Mouse (Mus musculus) forebrain, embryonic 12.5 days (tissue): ENCODE results near the gene Acaa1b. TPM values are rescaled to one million over a fixed set of nuclear protein-coding genes. Genes with fewer than 3 reads are reported as not detected.

Experiments
- ATAC-seq: fragments of 200-750 bp; cut with Nextera tagmentation; 2 replicates; pipeline ENCODE4 v1.8.0; 2017; ENCODE audit warnings: moderate TSS enrichment; ENCODE audit not compliant: low FRiP score
- H3K27ac ChIP-seq: fragments of 300-500 bp; sonication (generic); 2 replicates; pipeline ENCODE4 v1.5.1; 2016; ENCODE audit warnings: mild to moderate bottlenecking
- H3K27me3 ChIP-seq: fragments of 300-500 bp; sonication (generic); 2 replicates; pipeline ENCODE4 v1.6.1; 2016; ENCODE audit warnings: mild to moderate bottlenecking
- H3K36me3 ChIP-seq: fragments of 300-500 bp; sonication (generic); replicated peaks from 2 replicates; pipeline ENCODE4 v1.6.1; 2016; ENCODE audit warnings: mild to moderate bottlenecking
- H3K4me1 ChIP-seq: fragments of 300-500 bp; sonication (generic); 2 replicates; pipeline ENCODE4 v1.6.1; 2016
- H3K4me2 ChIP-seq: fragments of 300-500 bp; sonication (generic); 2 replicates; pipeline ENCODE4 v1.6.1; 2016; ENCODE audit warnings: mild to moderate bottlenecking, moderate library complexity
- H3K4me3 ChIP-seq: fragments of 300-500 bp; sonication (generic); replicated peaks from 2 replicates; pipeline ENCODE4 v1.5.1; 2016; ENCODE audit warnings: mild to moderate bottlenecking
- H3K9ac ChIP-seq: fragments of 300-500 bp; sonication (generic); 2 replicates; pipeline ENCODE4 v1.6.1; 2016; ENCODE audit warnings: mild to moderate bottlenecking
- H3K9me3 ChIP-seq: fragments of 300-500 bp; sonication (generic); 2 replicates; pipeline ENCODE4 v1.6.1; 2016
- WGBS: fragments of 180-500 bp; shearing (Covaris S2); methylation state at CpG from one replicate; pipeline ENCODE4 v1.1.7; 2016; 5-methylcytosine and 5-hydroxymethylcytosine counted together
- polyA plus RNA-seq: library from polyadenylated mRNA; unstranded; fragments of >200 nt; fragmentation: Nextera tagmentation; extraction: Ambion mirVana; gene quantifications from 2 replicates; pipeline ENCODE4 v1.2.1, GENCODE M21; 2016

Acaa1b gene
- polyA plus RNA-seq, 1 experiment from 2014 or later, result 0.95 TPM

- Histone ChIP-seq H3K4me1 (no peaks in the 10 kb centered on the region), H3K4me3 (no peak overlapping the region), H3K27ac (no peak overlapping the region), H3K9me3 (no peaks in the 10 kb centered on the region), H3K9ac (no peak overlapping the region), H3K36me3 (no peaks in the 10 kb centered on the region), H3K27me3 (no peaks in the 10 kb centered on the region), H3K4me2 (no peak overlapping the region)
- no peak for ATAC-seq
- 91% methylated on average over 2 of the region's 2 CpGs for WGBS
Observed at GRCm38 (mm10) chr9:119138836-119139235, 18.1 kb downstream of the Acaa1b start.

- WGBS, result 72% methylated on average over 5 of the region's 5 CpGs
- no peak overlapping the region for H3K4me3 ChIP-seq
- no peak overlapping the region for H3K9ac ChIP-seq
- no peak overlapping the region for H3K27ac ChIP-seq
- H3K9me3 ChIP-seq, result no peaks in the 10 kb centered on the region
- H3K27me3 ChIP-seq, result no peaks in the 10 kb centered on the region
- H3K36me3 ChIP-seq, result no peaks in the 10 kb centered on the region
- H3K4me1 ChIP-seq, result no peaks in the 10 kb centered on the region
- H3K4me2 ChIP-seq, result no peak overlapping the region
- no peak for ATAC-seq
Observed at GRCm38 (mm10) chr9:119130692-119131091, 26.2 kb downstream of the Acaa1b start.

- no peak overlapping the region for H3K9ac ChIP-seq
- no peak overlapping the region for H3K4me3 ChIP-seq
- no peak overlapping the region for H3K27ac ChIP-seq
- no peak for ATAC-seq
- no peaks in the 10 kb centered on the region for H3K36me3 ChIP-seq
- no peaks in the 10 kb centered on the region for H3K4me1 ChIP-seq
- 83% methylated on average over 12 of the region's 12 CpGs for WGBS
- H3K27me3 ChIP-seq, result no peaks in the 10 kb centered on the region
- no peaks in the 10 kb centered on the region for H3K9me3 ChIP-seq
- H3K4me2 ChIP-seq, result no peak overlapping the region
Observed at GRCm38 (mm10) chr9:119128436-119129181, 28.3 kb downstream of the Acaa1b start.

GRCm38 (mm10) chr9:119122596-119123369 lies 34.1 kb downstream of the Acaa1b start:
- no peaks in the 10 kb centered on the region for H3K36me3 ChIP-seq
- WGBS, result 88% methylated on average over 18 of the region's 18 CpGs
- H3K27ac ChIP-seq, result no peak overlapping the region
- H3K4me1 ChIP-seq, result peaks cover 9% of the 10 kb centered on the region
- no peak for ATAC-seq
- H3K4me2 ChIP-seq, result no peak overlapping the region
- no peak overlapping the region for H3K9ac ChIP-seq
- H3K27me3 ChIP-seq, result no peaks in the 10 kb centered on the region
- no peaks in the 10 kb centered on the region for H3K9me3 ChIP-seq
- no peak overlapping the region for H3K4me3 ChIP-seq

- Histone ChIP-seq H3K27me3 (no peaks in the 10 kb centered on the region), H3K9me3 (no peaks in the 10 kb centered on the region), H3K4me1 (peaks cover 9% of the 10 kb centered on the region), H3K9ac (no peak overlapping the region), H3K36me3 (no peaks in the 10 kb centered on the region), H3K4me3 (no peak overlapping the region), H3K27ac (no peak overlapping the region), H3K4me2 (no peak overlapping the region)
- no peak for ATAC-seq
- WGBS, result 78% methylated on average over 3 of the region's 3 CpGs
Observed at GRCm38 (mm10) chr9:119120168-119120560, 36.7 kb downstream of the Acaa1b start.

GRCm38 (mm10) chr9:119119409-119120167 lies 37.3 kb downstream of the Acaa1b start:
- H3K9ac ChIP-seq, result no peak overlapping the region
- WGBS, result 88% methylated on average over 19 of the region's 19 CpGs
- no peak for ATAC-seq
- no peak overlapping the region for H3K4me3 ChIP-seq
- no peak overlapping the region for H3K27ac ChIP-seq
- no peak overlapping the region for H3K4me2 ChIP-seq
- H3K4me1 ChIP-seq, result peaks cover 9% of the 10 kb centered on the region
- no peaks in the 10 kb centered on the region for H3K36me3 ChIP-seq
- H3K9me3 ChIP-seq, result no peaks in the 10 kb centered on the region
- no peaks in the 10 kb centered on the region for H3K27me3 ChIP-seq

GRCm38 (mm10) chr9:119114911-119115310 lies 42.0 kb downstream of the Acaa1b start:
- no peak for ATAC-seq
- Histone ChIP-seq H3K9ac (no peak overlapping the region), H3K36me3 (no peaks in the 10 kb centered on the region), H3K4me1 (peaks cover 11% of the 10 kb centered on the region), H3K27me3 (no peaks in the 10 kb centered on the region), H3K4me2 (no peak overlapping the region), H3K9me3 (no peaks in the 10 kb centered on the region), H3K27ac (no peak overlapping the region), H3K4me3 (no peak overlapping the region)
- WGBS, result 91% methylated on average over 17 of the region's 17 CpGs

GRCm38 (mm10) chr9:119110640-119111039 lies 46.3 kb downstream of the Acaa1b start:
- H3K4me2 ChIP-seq, result no peak overlapping the region
- peak; percentile 39; the same call in 1 of the 2 replicates for ATAC-seq
- peak overlapping the region; percentile 56; the same call in 1 of the 2 replicates for H3K27ac ChIP-seq
- H3K27me3 ChIP-seq, result no peaks in the 10 kb centered on the region
- peaks cover 10% of the 10 kb centered on the region for H3K4me1 ChIP-seq
- no peak overlapping the region for H3K4me3 ChIP-seq
- no peaks in the 10 kb centered on the region for H3K9me3 ChIP-seq
- H3K36me3 ChIP-seq, result no peaks in the 10 kb centered on the region
- WGBS, result 47% methylated on average over 3 of the region's 3 CpGs
- H3K9ac ChIP-seq, result no peak overlapping the region

- no peak overlapping the region for H3K4me3 ChIP-seq
- H3K27ac ChIP-seq, result no peak overlapping the region
- WGBS, result 56% methylated on average over 12 of the region's 12 CpGs
- H3K9ac ChIP-seq, result no peak overlapping the region
- no peak overlapping the region for H3K4me2 ChIP-seq
- H3K27me3 ChIP-seq, result no peaks in the 10 kb centered on the region
- H3K4me1 ChIP-seq, result peaks cover 10% of the 10 kb centered on the region
- ATAC-seq, result no peak
- no peaks in the 10 kb centered on the region for H3K36me3 ChIP-seq
- no peaks in the 10 kb centered on the region for H3K9me3 ChIP-seq
Observed at GRCm38 (mm10) chr9:119109685-119110353, 47.1 kb downstream of the Acaa1b start.

- Histone ChIP-seq H3K4me3 (no peak overlapping the region), H3K4me1 (peaks cover 15% of the 10 kb centered on the region), H3K9ac (no peak overlapping the region), H3K9me3 (no peaks in the 10 kb centered on the region), H3K4me2 (no peak overlapping the region), H3K27ac (no peak overlapping the region), H3K36me3 (no peaks in the 10 kb centered on the region), H3K27me3 (peaks cover 15% of the 10 kb centered on the region)
- 88% methylated on average over 4 of the region's 4 CpGs for WGBS
- no peak for ATAC-seq
Observed at GRCm38 (mm10) chr9:119107566-119107965, 49.3 kb downstream of the Acaa1b start.

GRCm38 (mm10) chr9:119102783-119103113 lies 54.1 kb downstream of the Acaa1b start:
- Histone ChIP-seq H3K9ac (peak overlapping the region; percentile 55), H3K4me3 (peak overlapping the region; percentile 63), H3K4me1 (peaks cover 14% of the 10 kb centered on the region), H3K9me3 (no peaks in the 10 kb centered on the region), H3K36me3 (no peaks in the 10 kb centered on the region), H3K27ac (no peak overlapping the region), H3K4me2 (peak overlapping the region; percentile 84), H3K27me3 (peaks cover 24% of the 10 kb centered on the region)
- 2% methylated on average over 19 of the region's 19 CpGs for WGBS
- ATAC-seq, result no peak; the same call in 1 of the 2 replicates
